Mouse (Mus musculus): ENCODE measurements around the gene Yars. TPM values are rescaled to one million over a fixed set of nuclear protein-coding genes. Genes with fewer than 3 reads are reported as not detected.

Yars gene
- total and polyA plus RNA-seq, 2 experiments from 2014 or later: 97.7 to 120 TPM

DNA sequence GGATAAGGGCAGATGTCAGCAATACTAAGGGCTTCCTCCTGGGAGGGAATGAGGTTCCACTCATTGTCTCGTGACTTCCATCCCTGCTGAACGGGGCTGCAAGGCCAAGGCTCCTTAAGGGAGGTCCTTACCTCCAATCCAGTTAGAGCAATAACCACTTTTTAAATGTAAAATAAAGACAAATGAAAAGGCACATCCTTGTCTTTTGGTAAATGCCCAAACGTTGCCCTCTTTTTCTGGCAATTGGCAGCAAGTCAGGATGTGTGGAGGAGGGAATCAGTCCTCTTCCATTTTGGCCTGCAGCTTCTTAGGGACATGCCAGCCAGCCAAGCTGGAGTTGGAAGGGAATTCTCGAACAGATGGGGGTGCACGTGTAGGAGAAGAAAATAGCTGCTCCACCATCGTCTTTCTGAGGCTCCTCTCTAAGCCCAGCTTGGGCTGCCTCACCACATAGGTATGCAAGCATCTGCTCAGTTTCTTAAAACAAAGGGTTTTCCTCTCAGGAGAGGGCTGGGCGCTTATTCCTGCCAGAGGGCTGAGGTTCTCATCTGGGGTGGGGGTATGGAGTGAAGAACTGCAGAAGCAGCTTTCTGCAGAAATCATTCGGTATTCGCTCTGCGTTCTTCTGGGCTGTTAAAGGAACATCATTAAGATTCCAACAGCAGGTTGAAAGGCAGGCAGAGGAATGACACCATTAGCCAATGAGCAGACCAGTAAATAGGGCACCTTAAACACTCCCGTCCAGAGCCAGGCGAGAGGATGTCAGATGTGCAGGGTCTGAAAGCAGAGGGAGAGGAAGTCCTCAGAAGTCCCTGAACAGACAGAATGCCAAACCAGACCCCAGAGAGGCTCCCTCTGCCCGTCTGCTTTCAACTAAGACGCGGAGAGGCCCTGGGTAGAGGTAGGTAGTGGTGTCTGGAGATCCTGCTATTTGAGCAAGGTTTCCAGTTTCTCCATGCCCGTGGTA lies 44.9 kb upstream of the Yars start:
- DNase-seq: peak; percentile 87
- ATAC-seq: peak; percentile 79
- H3K9me3 ChIP-seq (ENCODE audit: low read length): no peaks in the 10 kb centered on the region
- no peaks in the 10 kb centered on the region; the same call in 1 of the 2 replicates for H3K36me3 ChIP-seq (ENCODE audit: insufficient read depth)
- no peak for TF ChIP-seq CTCF (IDR thresholded peaks at IDR 0.05; ENCODE audit: low read depth)
- no peak overlapping the region for H3K4me2 ChIP-seq (ENCODE audit: low read depth)
- 24% methylated on average over 16 of the region's 16 CpGs for WGBS
- peaks cover 11% of the 10 kb centered on the region for H3K4me1 ChIP-seq (ENCODE audit: insufficient read depth)
- H3K27ac ChIP-seq (ENCODE audit: low read depth, low read length): peak overlapping the region; percentile 78
- H3K9ac ChIP-seq: peak overlapping the region; percentile 28; the same call in 1 of the 2 replicates
- no peaks in the 10 kb centered on the region for H3K27me3 ChIP-seq (ENCODE audit: insufficient read depth, low read length)
- no peak overlapping the region for H3K4me3 ChIP-seq (ENCODE audit: low read depth, low read length)

DNA sequence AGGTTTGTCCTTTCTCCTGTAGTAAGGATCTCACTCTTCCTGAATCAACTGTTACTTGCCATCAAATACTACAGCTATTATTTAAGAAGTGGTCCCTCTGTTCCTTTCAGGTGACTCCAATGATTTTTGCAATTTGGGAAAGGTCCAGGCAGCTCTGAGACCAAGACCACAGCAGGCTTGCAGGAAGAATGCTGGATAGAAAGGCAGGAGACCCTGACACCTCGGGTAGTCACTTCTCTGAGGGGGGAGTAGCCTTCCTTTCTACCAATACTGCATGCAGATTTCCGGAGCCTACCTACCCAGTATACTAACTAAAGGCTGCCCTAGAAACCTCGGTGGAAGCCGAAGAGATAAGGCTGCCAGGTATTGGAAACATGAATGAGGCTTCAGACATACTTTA lies 44.1 kb upstream of the Yars start:
- WGBS: 65% methylated on average over 4 of the region's 4 CpGs
- Histone ChIP-seq H3K27me3 (ENCODE audit: insufficient read depth, low read length) (no peaks in the 10 kb centered on the region), H3K36me3 (ENCODE audit: insufficient read depth) (no peaks in the 10 kb centered on the region; the same call in 1 of the 2 replicates), H3K4me2 (ENCODE audit: low read depth) (no peak overlapping the region), H3K4me3 (ENCODE audit: low read depth, low read length) (no peak overlapping the region), H3K9ac (no peak overlapping the region), H3K4me1 (ENCODE audit: insufficient read depth) (peaks cover 11% of the 10 kb centered on the region), H3K9me3 (ENCODE audit: low read length) (no peaks in the 10 kb centered on the region), H3K27ac (ENCODE audit: low read depth, low read length) (peak overlapping the region; percentile 78; the same call in 1 of the 2 replicates)
- no peak for DNase-seq
- ATAC-seq: no peak
- no peak for TF ChIP-seq CTCF (IDR thresholded peaks at IDR 0.05; ENCODE audit: low read depth)

DNA sequence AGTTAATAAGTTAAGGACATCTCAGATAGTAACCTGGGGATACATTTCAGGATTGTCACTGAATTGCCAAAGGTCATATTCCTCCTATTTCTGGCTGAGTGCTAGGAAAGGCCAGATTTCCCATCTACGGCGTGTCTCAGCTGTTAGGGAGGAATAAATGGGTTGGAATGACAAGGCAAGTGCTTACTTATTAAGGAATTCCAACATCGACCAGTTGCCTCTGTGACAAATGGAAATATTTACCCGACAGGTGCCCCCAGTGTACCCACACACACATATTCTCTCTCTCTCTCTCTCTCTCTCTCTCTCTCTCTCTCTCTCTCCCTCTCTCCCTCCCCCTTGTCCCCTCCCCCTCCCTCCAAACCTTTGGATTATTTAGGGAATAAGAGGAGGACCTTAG lies 43.6 kb upstream of the Yars start:
- Histone ChIP-seq H3K27ac (ENCODE audit: low read depth, low read length) (no peak overlapping the region), H3K27me3 (ENCODE audit: insufficient read depth, low read length) (no peaks in the 10 kb centered on the region), H3K9ac (no peak overlapping the region), H3K4me3 (ENCODE audit: low read depth, low read length) (no peak overlapping the region), H3K9me3 (ENCODE audit: low read length) (no peaks in the 10 kb centered on the region), H3K4me1 (ENCODE audit: insufficient read depth) (peaks cover 11% of the 10 kb centered on the region), H3K4me2 (ENCODE audit: low read depth) (no peak overlapping the region), H3K36me3 (ENCODE audit: insufficient read depth) (no peaks in the 10 kb centered on the region; the same call in none of the 2 replicates)
- no peak for TF ChIP-seq CTCF (IDR thresholded peaks at IDR 0.05; ENCODE audit: low read depth)
- DNase-seq: no peak
- 71% methylated on average over 4 of the region's 4 CpGs for WGBS
- ATAC-seq: no peak

DNA sequence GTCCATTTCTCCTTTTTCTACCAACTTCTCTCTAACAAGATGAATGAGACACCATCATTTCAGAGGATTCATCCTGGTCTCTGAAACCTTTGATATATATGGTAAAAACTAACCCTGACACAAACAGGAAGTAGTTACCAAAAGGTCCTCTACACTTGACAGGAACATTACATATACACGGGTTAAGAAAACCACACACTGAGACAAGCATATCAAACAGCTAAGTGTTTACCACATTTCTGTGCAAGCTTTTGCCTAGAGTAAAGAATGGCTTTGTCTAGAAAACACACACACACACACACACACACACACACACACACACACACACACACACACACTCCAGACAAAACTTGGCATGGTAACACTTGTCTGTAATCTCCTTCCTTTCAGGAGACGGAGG lies 43.2 kb upstream of the Yars start:
- 46% methylated on average over 2 of the region's 2 CpGs for WGBS
- no peak for ATAC-seq

DNA sequence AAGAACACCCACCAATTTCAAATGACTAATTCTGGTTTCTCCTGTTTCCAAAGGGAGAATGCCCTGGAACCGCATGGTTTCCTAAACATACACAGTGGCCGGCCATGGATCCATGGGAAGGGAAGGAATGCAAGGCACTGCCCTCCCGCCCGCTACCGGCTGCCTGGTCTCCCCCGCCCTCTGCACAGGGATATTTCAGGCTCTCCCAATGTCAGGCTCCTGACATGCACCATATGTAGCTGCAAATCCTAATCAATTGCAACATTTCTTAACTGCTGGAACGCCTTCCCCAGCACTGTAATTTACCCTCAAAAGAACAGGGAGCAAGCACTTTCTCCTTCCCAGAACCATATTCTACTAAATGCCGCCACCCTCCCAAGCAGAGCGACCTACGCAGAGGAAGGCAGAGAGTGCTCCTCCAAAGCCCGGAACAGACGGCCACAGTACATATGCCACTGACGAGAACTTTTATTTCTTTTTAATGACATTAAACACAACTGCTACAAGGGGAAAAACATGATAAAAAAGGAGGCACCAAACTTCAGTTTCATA lies 41.9 kb upstream of the Yars start:
- H3K27ac ChIP-seq (ENCODE audit: low read depth, low read length): no peak overlapping the region
- H3K4me3 ChIP-seq (ENCODE audit: low read depth, low read length): no peak overlapping the region
- TF ChIP-seq CTCF (IDR thresholded peaks at IDR 0.05; ENCODE audit: low read depth): no peak
- no peak overlapping the region for H3K9ac ChIP-seq
- peaks cover 11% of the 10 kb centered on the region for H3K36me3 ChIP-seq (ENCODE audit: insufficient read depth)
- DNase-seq (no peak), ATAC-seq (no peak)
- no peak overlapping the region for H3K4me2 ChIP-seq (ENCODE audit: low read depth)
- H3K27me3 ChIP-seq (ENCODE audit: insufficient read depth, low read length): no peaks in the 10 kb centered on the region
- peaks cover 11% of the 10 kb centered on the region for H3K4me1 ChIP-seq (ENCODE audit: insufficient read depth)
- 81% methylated on average over 13 of the region's 13 CpGs for WGBS
- no peaks in the 10 kb centered on the region for H3K9me3 ChIP-seq (ENCODE audit: low read length)

More for the DNA sequence above, 43.2 kb upstream of the Yars start:
- Histone ChIP-seq H3K27ac (ENCODE audit: low read depth, low read length) (no peak overlapping the region), H3K27me3 (ENCODE audit: insufficient read depth, low read length) (no peaks in the 10 kb centered on the region), H3K4me3 (ENCODE audit: low read depth, low read length) (no peak overlapping the region), H3K36me3 (ENCODE audit: insufficient read depth) (peaks cover under 1% of the 10 kb centered on the region), H3K4me2 (ENCODE audit: low read depth) (no peak overlapping the region), H3K4me1 (ENCODE audit: insufficient read depth) (peaks cover 11% of the 10 kb centered on the region), H3K9ac (no peak overlapping the region), H3K9me3 (ENCODE audit: low read length) (no peaks in the 10 kb centered on the region)
- TF ChIP-seq CTCF (IDR thresholded peaks at IDR 0.05; ENCODE audit: low read depth): no peak
- no peak for DNase-seq

DNA sequence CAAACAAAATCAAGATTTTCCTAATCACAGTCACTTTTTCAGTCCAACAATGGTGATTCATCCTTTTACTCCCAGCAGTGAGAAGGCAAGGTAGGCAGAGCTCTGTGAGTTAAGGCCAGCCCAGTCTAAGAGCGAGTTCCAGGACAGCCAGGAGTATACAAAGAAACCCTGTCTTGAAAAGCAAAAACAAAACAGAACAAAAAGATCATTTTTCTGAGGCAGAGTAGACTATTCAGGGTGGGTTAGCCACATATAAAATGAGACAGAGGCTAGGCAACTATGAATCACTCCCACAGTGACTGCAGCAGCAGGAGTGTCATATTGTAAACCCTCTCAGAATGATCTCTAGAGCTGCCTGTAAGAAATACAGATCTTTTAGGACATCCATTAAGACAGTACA lies 40.2 kb upstream of the Yars start:
- DNase-seq (no peak), ATAC-seq (no peak)
- TF ChIP-seq CTCF (IDR thresholded peaks at IDR 0.05; ENCODE audit: low read depth): no peak
- no peak overlapping the region for H3K9ac ChIP-seq
- H3K4me3 ChIP-seq (ENCODE audit: low read depth, low read length): no peak overlapping the region
- H3K4me1 ChIP-seq (ENCODE audit: insufficient read depth): peaks cover 9% of the 10 kb centered on the region
- no peak overlapping the region for H3K4me2 ChIP-seq (ENCODE audit: low read depth)
- H3K27ac ChIP-seq (ENCODE audit: low read depth, low read length): no peak overlapping the region
- H3K36me3 ChIP-seq (ENCODE audit: insufficient read depth): peaks cover 12% of the 10 kb centered on the region
- 69% methylated on average over 1 of the region's 1 CpGs for WGBS
- no peaks in the 10 kb centered on the region for H3K27me3 ChIP-seq (ENCODE audit: insufficient read depth, low read length)
- no peaks in the 10 kb centered on the region for H3K9me3 ChIP-seq (ENCODE audit: low read length)

DNA sequence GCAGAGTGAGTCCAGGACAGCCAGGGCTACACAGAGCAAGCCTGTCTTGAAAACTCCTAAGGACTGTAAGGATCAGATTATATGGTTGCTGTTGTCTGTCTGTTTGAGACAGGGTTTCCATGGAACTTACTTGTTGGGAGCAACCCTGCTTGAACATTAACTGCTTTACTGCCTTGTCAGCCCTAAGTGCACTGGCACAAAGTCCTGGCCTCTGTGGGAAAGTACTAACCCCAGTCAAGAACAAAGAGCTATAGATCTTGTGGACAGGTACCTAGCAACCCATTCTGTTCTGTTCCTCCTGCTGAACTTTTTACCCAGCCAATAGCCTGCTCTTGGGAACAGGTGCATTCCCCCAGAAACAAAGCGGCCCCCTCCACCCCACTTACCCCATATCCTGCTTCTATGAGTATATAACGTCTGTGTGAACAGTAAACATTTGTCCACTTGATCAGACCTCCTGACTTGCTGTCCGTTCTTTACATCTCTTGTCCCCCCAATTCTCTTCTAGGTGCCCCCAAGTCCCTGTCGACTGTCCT lies 38.2 kb upstream of the Yars start:
- Histone ChIP-seq H3K4me2 (ENCODE audit: low read depth) (no peak overlapping the region), H3K36me3 (ENCODE audit: insufficient read depth) (peaks cover 23% of the 10 kb centered on the region), H3K27ac (ENCODE audit: low read depth, low read length) (no peak overlapping the region), H3K4me3 (ENCODE audit: low read depth, low read length) (no peak overlapping the region), H3K9ac (no peak overlapping the region), H3K27me3 (ENCODE audit: insufficient read depth, low read length) (no peaks in the 10 kb centered on the region), H3K9me3 (ENCODE audit: low read length) (no peaks in the 10 kb centered on the region), H3K4me1 (ENCODE audit: insufficient read depth) (no peaks in the 10 kb centered on the region)
- DNase-seq (no peak), ATAC-seq (no peak)
- 90% methylated on average over 4 of the region's 4 CpGs for WGBS
- no peak for TF ChIP-seq CTCF (IDR thresholded peaks at IDR 0.05; ENCODE audit: low read depth)

All from forebrain, postnatal 0 days (tissue).